Mouse (Mus musculus) megakaryocyte, embryonic 14.5 days (primary cell): Measurements from ENCODE around the gene Rgs9.
"Not testable (repeated sequence)": the region's sequence is repeated elsewhere in the genome, so short reads cannot be mapped to it uniquely, and the experiment has no call there.

ENCODE experiments used
- FLI1 ChIP-seq: IDR thresholded peaks from 2 replicates; pipeline ENCODE4 v1.6.1; 2012; ENCODE audit warnings: low read length, inconsistent platforms, mixed read lengths
- GATA1 ChIP-seq: IDR thresholded peaks from 3 replicates; pipeline ENCODE4 v1.6.1; 2012; ENCODE audit warnings: mixed read lengths, low read length, inconsistent platforms, borderline replicate concordance

GRCm38 (mm10) chr11:109289378-109289777, 8.6 kb downstream of the Rgs9 start:
- not testable (repeated sequence) for TF ChIP-seq FLI1, GATA1
